Mouse (Mus musculus): ENCODE measurements around the gene Kiz.

DNA sequence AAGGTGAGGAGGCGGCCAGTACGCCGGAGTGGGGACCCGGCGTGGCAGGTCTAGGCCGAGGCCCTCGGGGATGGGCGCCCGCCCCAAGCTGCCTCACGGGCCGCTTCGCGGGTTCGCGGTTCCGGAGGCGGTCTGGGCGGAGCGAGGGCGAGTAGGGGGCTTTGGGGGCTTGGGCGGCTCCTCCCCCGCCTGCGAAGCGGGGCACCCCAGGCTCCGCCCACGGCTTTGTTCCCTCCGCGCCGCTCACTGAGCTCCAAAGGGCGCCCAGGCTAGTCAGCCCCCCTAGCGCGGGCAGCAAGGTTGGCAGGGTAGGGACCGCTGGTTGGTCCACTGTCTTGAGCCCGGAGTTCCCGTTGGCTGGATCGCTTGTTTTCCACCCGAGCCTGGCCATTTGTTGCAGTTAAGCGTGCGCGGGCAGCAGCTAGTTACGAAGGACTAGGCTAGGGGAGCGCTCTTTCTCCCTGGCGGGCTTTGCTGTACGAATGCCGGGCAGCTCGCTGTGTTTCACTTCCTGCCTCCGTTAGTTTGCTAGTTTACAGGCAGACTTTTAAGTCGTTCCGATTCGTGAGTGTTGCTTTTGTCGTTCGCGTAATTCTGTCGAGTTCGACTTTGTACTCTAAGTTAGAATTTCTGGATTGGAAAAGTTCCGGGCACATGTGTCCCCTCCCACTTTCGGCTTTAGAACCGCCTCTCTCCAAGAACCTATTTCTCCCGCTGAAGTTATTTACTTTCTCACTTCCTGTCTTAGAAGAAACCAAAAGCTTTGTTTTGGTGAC lies 157.7 kb downstream of the Kiz start:
- TF ChIP-seq CTCF (IDR thresholded peaks at IDR 0.05; ENCODE audit: borderline replicate concordance, insufficient read depth, low read depth, low read length) (no peak), POLR2A (IDR thresholded peaks at IDR 0.05; ENCODE audit: borderline replicate concordance, insufficient read depth, low read length) (no peak)

All from cerebellum, adult 2 months (tissue).